Mouse (Mus musculus) kidney, adult 2 months (tissue): ENCODE measurements around the gene Wfdc2.

ENCODE experiments used
- CTCF ChIP-seq: fragments of 200-500 bp; conservative IDR thresholded peaks from 2 replicates; pipeline ENCODE4 v1.5.1; 2011; ENCODE audit warnings: low read depth, mild to moderate bottlenecking, control low read depth, low read length, moderate library complexity, mixed read lengths; ENCODE audit not compliant: insufficient read depth, insufficient read length
- POLR2A ChIP-seq: fragments of 200-500 bp; IDR thresholded peaks from one replicate; pipeline ENCODE4 v1.6.1; 2011; ENCODE audit warnings: low read depth, low read length, control low read depth

GRCm38 (mm10) chr2:164516592-164516991 is 45.6 kb upstream of the Wfdc2 start:
- TF ChIP-seq POLR2A: no peak
- TF ChIP-seq CTCF: no peak
